In genomic region chr12:70430307-70430950, GRCm38 (mm10) we compare ENCODE assay signal across 9 mouse cellular contexts. TPM values are rescaled to one million over a fixed set of nuclear protein-coding genes. Genes with fewer than 3 reads are reported as not detected.
DNase-seq lines count a peak whose midpoint lies in the region; ATAC-seq and TF ChIP-seq lines count a peak whose summit lies in the region.
"Had no signal": no experiment of that assay in that cellular context is flagged by ENCODE, and none has a peak within 500 bp of the region (broad histone marks: within the 10 kb centered on the region; RNA-seq: fewer than 3 reads in every experiment).

No protein-coding gene starts in this region.

- H3K4me3 ChIP-seq in hindbrain, embryonic 13.5 days, result no peak overlapping the region
- H3K4me3 ChIP-seq in liver, embryonic 14.5 days (ENCODE audit: insufficient read depth in 1 of 2, low read depth in 2 of 2, low read length in 2 of 2), result no peak overlapping the region
- H3K4me3 ChIP-seq: erythroblast, embryonic 14.5 days; limb, embryonic 15.5 days had no signal

- peak; percentile 70 for TF ChIP-seq CTCF in liver, embryonic 14.5 days (IDR thresholded peaks at IDR 0.05; ENCODE audit: low read depth)

- H3K4me2 ChIP-seq in hindbrain, embryonic 13.5 days, result 0 out of 2 replicates have a peak overlapping the region, but pooled peaks have one; percentile 13
- no peak overlapping the region for H3K4me2 ChIP-seq in liver, embryonic 14.5 days (ENCODE audit: low read depth)
- H3K4me2 ChIP-seq: limb, embryonic 15.5 days had no signal

- no peak overlapping the region for H3K27ac ChIP-seq in hindbrain, embryonic 13.5 days
- no peak overlapping the region for H3K27ac ChIP-seq in liver, embryonic 14.5 days
- H3K27ac ChIP-seq: limb, embryonic 15.5 days had no signal

- H3K27me3 ChIP-seq in hindbrain, embryonic 13.5 days, result no peaks in the 10 kb centered on the region
- no peaks in the 10 kb centered on the region for H3K27me3 ChIP-seq in liver, embryonic 14.5 days (ENCODE audit: control insufficient read depth, insufficient read depth, low read length)
- H3K27me3 ChIP-seq: limb, embryonic 15.5 days had no signal

- H3K9me3 ChIP-seq in hindbrain, embryonic 13.5 days, result no peaks in the 10 kb centered on the region
- H3K9me3 ChIP-seq in liver, embryonic 14.5 days (ENCODE audit: control insufficient read depth, low read length), result no peaks in the 10 kb centered on the region
- H3K9me3 ChIP-seq: limb, embryonic 15.5 days had no signal

- H3K36me3 ChIP-seq in hindbrain, embryonic 13.5 days, result no peaks in the 10 kb centered on the region
- H3K36me3 ChIP-seq in liver, embryonic 14.5 days (replicated peaks; ENCODE audit: control insufficient read depth, insufficient read depth, low read depth), result no peaks in the 10 kb centered on the region
- H3K36me3 ChIP-seq: limb, embryonic 15.5 days had no signal

- H3K4me1 ChIP-seq in hindbrain, embryonic 13.5 days (replicated peaks), result peaks cover 11% of the 10 kb centered on the region
- peaks cover 6 to 7% of the 10 kb centered on the region in 2 experiments; a peak in 3 of 4 replicates for H3K4me1 ChIP-seq in liver, embryonic 14.5 days (replicated peaks; ENCODE audit: control insufficient read depth in 2 of 2, insufficient read depth in 2 of 2, low read length in 1 of 2)
- H3K4me1 ChIP-seq: limb, embryonic 15.5 days had no signal

- 30% methylated on average over 8 of the region's 8 CpGs for WGBS in hindbrain, embryonic 13.5 days
- WGBS in liver, embryonic 14.5 days (ENCODE audit: insufficient replicate concordance), result 32% methylated on average over 8 of the region's 8 CpGs

- DNase-seq in ovary, postnatal 14 days (ENCODE audit: low spot score), result peak; percentile 43
- no peak for DNase-seq in ovary, adult 18-20 months (ENCODE audit: low spot score)
- DNase-seq in cerebellum, postnatal 36 days, result peak; percentile 57 to 69
- DNase-seq in liver, embryonic 14.5 days (ENCODE audit: low read depth in 3 of 3, low spot score in 3 of 3), result no peak
- peak; percentile 61 for DNase-seq in retina, postnatal 7 days (ENCODE audit: low read depth, low spot score)

- ATAC-seq in activated CD4-positive, CD25-positive, alpha-beta regulatory T cell, adult 4 months, result peak; percentile 10
- peak; percentile 74 for ATAC-seq in hindbrain, embryonic 13.5 days (ENCODE audit: low FRiP score)
- no peak for ATAC-seq in liver, embryonic 14.5 days (ENCODE audit: insufficient read depth)

- H3K9ac ChIP-seq in hindbrain, embryonic 13.5 days, result no peak overlapping the region
- H3K9ac ChIP-seq in liver, embryonic 14.5 days (replicated peaks), result no peak overlapping the region
- H3K9ac ChIP-seq: limb, embryonic 15.5 days had no signal

- no peak for TF ChIP-seq EP300 in liver, embryonic 14.5 days (IDR thresholded peaks at IDR 0.05; ENCODE audit: low read depth)

RNA-seq across cellular contexts. Expression of gene Tmx1, which starts 22.5 kb away (rescaled TPM):
- polyA plus RNA-seq in activated CD4-positive, CD25-positive, alpha-beta regulatory T cell, adult 4 months (2017; shearing (Covaris generic)), result 100 to 1,000 TPM; 105 to 107 TPM
- polyA plus RNA-seq in hindbrain, embryonic 13.5 days (2015; fragmentation: Nextera tagmentation; extraction: Ambion mirVana), result 146 and 151 TPM in 2 replicates
- polyA plus RNA-seq in liver, embryonic 14.5 days (2012; rRNA removed), result 19.7 and 32.9 TPM in 2 replicates
- polyA plus RNA-seq in liver, embryonic 14.5 days (2014; fragmentation: Nextera tagmentation; extraction: Ambion mirVana), result 86.2 and 87.8 TPM in 2 replicates

Comparison
In these comparisons a context has a peak if more than half of its experiments do, and no peak if none do; other contexts are left out.
1. DNase-seq: peak in ovary, postnatal 14 days (single experiment), cerebellum, postnatal 36 days (2 of 2) and retina, postnatal 7 days (single experiment); none in ovary, adult 18-20 months (single experiment) and liver, embryonic 14.5 days (0 of 3).